Mouse (Mus musculus) embryonic stem cell, embryonic (primary cell): ENCODE data around the gene Galc.
"Not testable (repeated sequence)": the region's sequence is repeated elsewhere in the genome, so short reads cannot be mapped to it uniquely, and the experiment has no call there.

Experiments
- CTCF ChIA-PET, 4 experiments: fragments of 300-600 bp in 2 of 4; fragments of 350-600 bp in 2 of 4; sonication (Branson Sonifier 250); formaldehyde crosslinking; loops; one replicate each; lab custom pipeline; 2022; ENCODE audit warnings: inconsistent platforms in 2 of 4; lab: Charles Lee
- POLR2A ChIA-PET, 4 experiments: fragments of 300-600 bp in 2 of 4; fragments of 350-600 bp in 2 of 4; sonication (Branson Sonifier 250); formaldehyde crosslinking; loops; one replicate each; lab custom pipeline; 2022; ENCODE audit warnings: antibody characterized with exemption in 4 of 4, inconsistent platforms in 1 of 4; lab: Charles Lee

Gene Galc

GRCm38 (mm10) chr12:98265697-98266096 lies 6.4 kb upstream of the Galc start:
- POLR2A ChIA-PET: no interaction called here
- CTCF ChIA-PET: no interaction called here

GRCm38 (mm10) chr12:98259518-98259852 lies 226 bp upstream of the Galc start:
- POLR2A ChIA-PET: interaction anchor here in 3 of 4 experiments (0.6 to 1.2 kb wide), 14 partner anchors 10 to 752 kb away, joined by 3 to 7 read pairs (median 3); partner anchors contain the start of genes Spata7 (in 3 of the 3) and Eml5 (in 1 of the 3)
- CTCF ChIA-PET: interaction anchor here in 1 of 4 experiments (0.6 kb wide), 1 partner anchor 316 kb away, joined by 4 read pairs; no protein-coding TSS in a partner anchor

- ChIA-PET POLR2A (interaction anchor here in 2 of 4 experiments (0.6 to 1.0 kb wide), 2 partner anchors 118 to 500 kb away, joined by 3 read pairs; no protein-coding TSS in a partner anchor), CTCF (no interaction called here)
Observed at GRCm38 (mm10) chr12:98258371-98258844, 851 bp downstream of the Galc start.

GRCm38 (mm10) chr12:98255373-98255995 lies 3.8 kb downstream of the Galc start:
- CTCF ChIA-PET: no interaction called here
- POLR2A ChIA-PET: no interaction called here

- CTCF ChIA-PET: no interaction called here
- POLR2A ChIA-PET: interaction anchor here in 1 of 4 experiments (0.6 kb wide), 2 partner anchors 147 to 859 kb away, joined by 3 to 4 read pairs; no protein-coding TSS in a partner anchor
Observed at GRCm38 (mm10) chr12:98252417-98252816, 6.8 kb downstream of the Galc start.

- POLR2A ChIA-PET: interaction anchor here in 1 of 4 experiments (0.7 to 1.7 kb wide), 2 partner anchors 9 to 19 kb away, joined by 4 to 6 read pairs; partner anchors contain the start of gene Galc
- CTCF ChIA-PET: no interaction called here
Observed at GRCm38 (mm10) chr12:98250327-98250726, 8.9 kb downstream of the Galc start.

- ChIA-PET POLR2A (interaction anchor here in 1 of 4 experiments (1.7 kb wide), 1 partner anchor 10 kb away, joined by 4 read pairs; the partner anchor contains the start of gene Galc), CTCF (no interaction called here)
Observed at GRCm38 (mm10) chr12:98249671-98250070, 9.6 kb downstream of the Galc start.

GRCm38 (mm10) chr12:98246835-98247234 lies 12.4 kb downstream of the Galc start:
- ChIA-PET POLR2A (interaction anchor here in 1 of 4 experiments (1.1 kb wide), 1 partner anchor 10 kb away, joined by 3 read pairs; no protein-coding TSS in a partner anchor), CTCF (no interaction called here)

GRCm38 (mm10) chr12:98244865-98245264 lies 14.4 kb downstream of the Galc start:
- CTCF ChIA-PET: no interaction called here
- POLR2A ChIA-PET: no interaction called here

GRCm38 (mm10) chr12:98244161-98244560 lies 15.1 kb downstream of the Galc start:
- CTCF ChIA-PET: no interaction called here
- POLR2A ChIA-PET: no interaction called here

GRCm38 (mm10) chr12:98238478-98238877 lies 20.8 kb downstream of the Galc start:
- CTCF ChIA-PET, POLR2A ChIA-PET: not testable (repeated sequence)

- CTCF ChIA-PET: no interaction called here
- POLR2A ChIA-PET: no interaction called here
Observed at GRCm38 (mm10) chr12:98227037-98227436, 32.2 kb downstream of the Galc start.

GRCm38 (mm10) chr12:98223286-98223685 lies 36.0 kb downstream of the Galc start:
- CTCF ChIA-PET: no interaction called here

GRCm38 (mm10) chr12:98216432-98216831 lies 42.8 kb downstream of the Galc start:
- ChIA-PET POLR2A (no interaction called here), CTCF (no interaction called here)

More at GRCm38 (mm10) chr12:98223286-98223685, 36.0 kb downstream of the Galc start:
- POLR2A ChIA-PET: no interaction called here

GRCm38 (mm10) chr12:98215512-98215911 lies 43.7 kb downstream of the Galc start:
- ChIA-PET POLR2A (no interaction called here), CTCF (no interaction called here)

- ChIA-PET CTCF (interaction anchor here in 1 of 4 experiments (0.5 kb wide), 1 partner anchor 1625 kb away, joined by 3 read pairs; no protein-coding TSS in a partner anchor), POLR2A (no interaction called here)
Observed at GRCm38 (mm10) chr12:98214191-98214590, 45.1 kb downstream of the Galc start.

- POLR2A ChIA-PET: interaction anchor here in 1 of 4 experiments (0.7 kb wide), 1 partner anchor 142 kb away, joined by 3 read pairs; no protein-coding TSS in a partner anchor
- CTCF ChIA-PET: no interaction called here
Observed at GRCm38 (mm10) chr12:98213791-98214190, 45.5 kb downstream of the Galc start.

- ChIA-PET CTCF (no interaction called here), POLR2A (interaction anchor here in 1 of 4 experiments (0.7 kb wide), 1 partner anchor 141 kb away, joined by 3 read pairs; no protein-coding TSS in a partner anchor)
Observed at GRCm38 (mm10) chr12:98213332-98213731, 45.9 kb downstream of the Galc start.

- POLR2A ChIA-PET: no interaction called here
- CTCF ChIA-PET: interaction anchor here (0.5 to 1.0 kb wide), 9 partner anchors 12 to 1177 kb away, joined by 3 to 5 read pairs (median 3); no protein-coding TSS in a partner anchor
Observed at GRCm38 (mm10) chr12:98212457-98213175, 46.6 kb downstream of the Galc start.

- ChIA-PET POLR2A (no interaction called here), CTCF (interaction anchor here in 1 of 4 experiments (0.7 kb wide), 1 partner anchor 334 kb away, joined by 3 read pairs; no protein-coding TSS in a partner anchor)
Observed at GRCm38 (mm10) chr12:98210495-98210894, 48.8 kb downstream of the Galc start.
